Mouse (Mus musculus) Patski (cell line): ENCODE measurements at regions not wholly inside any gene's neighbourhood (a gene's known extent, or its start where the extent isn't known, plus 50 kb on each side); places are given as distances from the start of the nearest gene placed in this dataset.

Experiments
- ATAC-seq: fragments of 100-300 bp; one replicate; pipeline ENCODE4 v1.8.0; 2021
- CTCF ChIA-PET: fragments of 350-600 bp; sonication (Branson Sonifier 250); formaldehyde crosslinking; loops from one replicate; lab custom pipeline; 2022; ENCODE audit warnings: inconsistent platforms; lab: Charles Lee
- POLR2A ChIA-PET: fragments of 350-600 bp; sonication (Branson Sonifier 250); formaldehyde crosslinking; loops from one replicate; lab custom pipeline; 2022; ENCODE audit warnings: antibody characterized with exemption, inconsistent platforms; lab: Charles Lee
- DNase-seq: peaks from one replicate; pipeline ENCODE4 v3.0.0-alpha.2; 2011; ENCODE audit warnings: low read depth, low spot score
- H3K27me3 ChIP-seq: fragments of 371-371 bp; one replicate; pipeline ENCODE4 v1.5.1; 2021
- CTCF ChIP-seq: fragments of 100-300 bp; IDR thresholded peaks from one replicate; pipeline ENCODE4 v1.5.1; 2021
- in situ Hi-C: fragments of 300-500 bp; cut with MboI; formaldehyde crosslinking; loops from 3 replicates; pipeline ENCODE4 v1.11.1; 2018; ENCODE audit warnings: low pct_unique_long_range_greater_than_20kb, mixed read lengths

GRCm38 (mm10) chrX:118320123-118320522 lies 106.9 kb upstream of the Tgif2lx2 start:
- DNase-seq, result no peak
- no peak for ATAC-seq
- H3K27me3 ChIP-seq, result peaks cover 5% of the 10 kb centered on the region
- CTCF ChIA-PET, result no interaction called here
- in situ Hi-C loops, result no loop called here
- peak; percentile 17 for TF ChIP-seq CTCF
- POLR2A ChIA-PET, result no interaction called here

- in situ Hi-C loops, result no loop called here
- CTCF ChIA-PET, result no interaction called here
- no peak for DNase-seq
- ATAC-seq, result no peak
- TF ChIP-seq CTCF, result no peak
- POLR2A ChIA-PET, result no interaction called here
- H3K27me3 ChIP-seq, result no peaks in the 10 kb centered on the region
These were observed 70.1 kb upstream of the Tgif2lx2 start for GRCm38 (mm10) chrX:118356888-118357287.
